Mouse (Mus musculus) adrenal gland, adult 8-10 months (tissue): ENCODE data around the gene Ccdc149. TPM values are rescaled to one million over a fixed set of nuclear protein-coding genes. Genes with fewer than 3 reads are reported as not detected.

ENCODE experiments used
- DNase-seq: peaks from one replicate; pipeline ENCODE4 v3.0.0; 2022
- total RNA-seq, 4 experiments: library from RNA; stranded (reverse); gene quantifications; 2 replicates each; pipeline ENCODE4 v1.2.4; 2022

Gene Ccdc149
- total RNA-seq, 4 experiments from 2014 or later, result 8.9 to 16.8 (median 13.3) TPM

GRCm38 (mm10) chr5:52440278-52440677, 31.0 kb downstream of the Ccdc149 start:
- DNase-seq, result no peak

- DNase-seq, result no peak
Measured at GRCm38 (mm10) chr5:52438946-52439345, 32.4 kb downstream of the Ccdc149 start.

- no peak for DNase-seq
Measured at GRCm38 (mm10) chr5:52435533-52435932, 35.8 kb downstream of the Ccdc149 start.

- DNase-seq, result no peak
Measured at GRCm38 (mm10) chr5:52431276-52431844, 40.0 kb downstream of the Ccdc149 start.

- peak; percentile 13 for DNase-seq
Measured at GRCm38 (mm10) chr5:52429731-52430480, 41.4 kb downstream of the Ccdc149 start.

- no peak for DNase-seq
Measured at GRCm38 (mm10) chr5:52428613-52429012, 42.7 kb downstream of the Ccdc149 start.

GRCm38 (mm10) chr5:52425819-52426218, 45.5 kb downstream of the Ccdc149 start:
- DNase-seq, result no peak

- no peak for DNase-seq
Measured at GRCm38 (mm10) chr5:52423893-52424292, 47.4 kb downstream of the Ccdc149 start.

GRCm38 (mm10) chr5:52416485-52416884, 54.8 kb downstream of the Ccdc149 start:
- no peak for DNase-seq

- no peak for DNase-seq
Measured at GRCm38 (mm10) chr5:52415917-52416316, 55.4 kb downstream of the Ccdc149 start.

GRCm38 (mm10) chr5:52415193-52415592, 56.1 kb downstream of the Ccdc149 start:
- no peak for DNase-seq

GRCm38 (mm10) chr5:52411567-52411966, 59.8 kb downstream of the Ccdc149 start:
- DNase-seq, result no peak

- DNase-seq, result no peak
Measured at GRCm38 (mm10) chr5:52410197-52410596, 61.1 kb downstream of the Ccdc149 start.

- no peak for DNase-seq
Measured at GRCm38 (mm10) chr5:52408668-52409315, 62.5 kb downstream of the Ccdc149 start.

GRCm38 (mm10) chr5:52404373-52404772, 66.9 kb downstream of the Ccdc149 start:
- no peak for DNase-seq

- no peak for DNase-seq
Measured at GRCm38 (mm10) chr5:52393756-52394155, 77.6 kb downstream of the Ccdc149 start.

GRCm38 (mm10) chr5:52391471-52391870, 79.8 kb downstream of the Ccdc149 start:
- DNase-seq, result no peak

- no peak for DNase-seq
Measured at GRCm38 (mm10) chr5:52390381-52390780, 80.9 kb downstream of the Ccdc149 start.

GRCm38 (mm10) chr5:52388092-52388749, 83.1 kb downstream of the Ccdc149 start:
- DNase-seq, result no peak

GRCm38 (mm10) chr5:52386016-52386415, 85.3 kb downstream of the Ccdc149 start:
- DNase-seq, result no peak

GRCm38 (mm10) chr5:52383748-52384147, 87.6 kb downstream of the Ccdc149 start:
- no peak for DNase-seq

GRCm38 (mm10) chr5:52382837-52383236, 88.5 kb downstream of the Ccdc149 start:
- DNase-seq, result no peak

- no peak for DNase-seq
Measured at GRCm38 (mm10) chr5:52375847-52376246, 95.5 kb downstream of the Ccdc149 start.
